Mouse (Mus musculus) testis, adult 2 months (tissue): ENCODE data around the gene Gabrg3. TPM values are rescaled to one million over a fixed set of nuclear protein-coding genes. Genes with fewer than 3 reads are reported as not detected.

Experiments used
- H3K27ac ChIP-seq: fragments of 200-500 bp; 2 replicates; pipeline ENCODE4 v1.5.1; 2012; ENCODE audit warnings: low read depth, low read length; ENCODE audit not compliant: control insufficient read depth, insufficient read depth
- H3K27me3 ChIP-seq: fragments of 200-500 bp; 2 replicates; pipeline ENCODE4 v1.6.1; 2012; ENCODE audit warnings: mild to moderate bottlenecking, low read length, moderate library complexity; ENCODE audit not compliant: control insufficient read depth, insufficient read depth
- H3K36me3 ChIP-seq: fragments of 200-500 bp; 2 replicates; pipeline ENCODE4 v1.6.1; 2012; ENCODE audit warnings: mild to moderate bottlenecking, low read length; ENCODE audit not compliant: control insufficient read depth, insufficient read depth
- H3K4me1 ChIP-seq: fragments of 200-500 bp; 2 replicates; pipeline ENCODE4 v1.6.1; 2012; ENCODE audit warnings: low read length; ENCODE audit not compliant: control insufficient read depth, insufficient read depth
- H3K4me3 ChIP-seq: fragments of 200-500 bp; 2 replicates; pipeline ENCODE4 v1.5.1; 2012; ENCODE audit warnings: low read depth, mild to moderate bottlenecking, low read length, moderate library complexity, mixed read lengths; ENCODE audit not compliant: control insufficient read depth
- CTCF ChIP-seq: fragments of 200-500 bp; IDR thresholded peaks from 2 replicates; pipeline ENCODE4 v1.5.1; 2012; ENCODE audit warnings: low read depth, mild to moderate bottlenecking, inconsistent platforms, low read length, moderate library complexity; ENCODE audit not compliant: control insufficient read depth, insufficient read depth, insufficient replicate concordance
- POLR2A ChIP-seq: fragments of 200-500 bp; IDR thresholded peaks from 2 replicates; pipeline ENCODE4 v1.6.1; 2012; ENCODE audit warnings: low read depth, mild to moderate bottlenecking, inconsistent platforms, low read length, moderate library complexity; ENCODE audit not compliant: control insufficient read depth
- polyA plus RNA-seq: library from polyadenylated mRNA; depleted of rRNA; stranded (reverse); fragments of >200 nt; gene quantifications from 2 replicates; pipeline ENCODE4 v1.2.3, GENCODE M21; 2012

Gene Gabrg3
- polyA plus RNA-seq, 1 experiment = 0.72 TPM

DNA sequence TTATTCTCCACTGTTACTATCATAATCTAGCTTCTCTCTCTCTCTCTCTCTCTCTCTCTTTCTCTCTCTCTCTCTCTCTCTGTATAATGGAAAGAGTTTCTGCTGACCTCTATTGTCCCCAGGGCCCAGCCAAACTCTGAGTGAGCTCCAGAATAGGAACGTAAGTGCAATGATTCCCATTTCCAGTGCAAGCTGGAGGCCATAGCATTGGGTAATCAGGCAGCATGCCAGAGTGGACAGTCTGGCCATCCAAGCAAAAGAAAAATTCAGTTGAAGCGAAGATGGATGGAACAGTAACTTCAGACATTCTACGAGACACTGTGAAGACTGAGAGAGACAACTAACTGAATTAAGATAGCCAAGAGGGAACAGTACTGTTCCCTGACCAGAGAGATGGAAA is 228.8 kb downstream of the Gabrg3 start:
- no peaks in the 10 kb centered on the region for H3K4me1 ChIP-seq
- no peaks in the 10 kb centered on the region for H3K36me3 ChIP-seq
- no peak overlapping the region for H3K4me3 ChIP-seq
- TF ChIP-seq CTCF (no peak), POLR2A (no peak)
- no peak overlapping the region for H3K27ac ChIP-seq
- H3K27me3 ChIP-seq = no peaks in the 10 kb centered on the region

DNA sequence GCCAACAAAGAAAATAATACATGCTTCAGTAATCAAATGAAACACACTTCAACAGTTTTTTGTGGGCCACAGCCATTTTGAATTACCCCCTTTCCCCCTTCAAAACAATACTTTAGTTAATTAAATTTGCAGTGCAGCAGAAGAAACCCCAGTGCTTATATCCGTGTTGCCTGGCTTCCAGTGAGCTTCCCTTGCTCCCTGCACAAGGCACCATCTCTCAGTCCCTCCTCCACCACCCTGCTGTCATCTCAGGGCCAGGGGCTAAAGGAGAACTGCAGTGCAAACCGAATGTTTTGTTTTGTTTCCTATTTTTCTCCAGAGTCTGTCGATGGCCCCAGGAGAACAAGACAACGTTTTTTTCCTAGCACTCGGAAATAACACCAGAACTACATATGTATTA is 233.2 kb downstream of the Gabrg3 start:
- no peak for TF ChIP-seq POLR2A
- no peak for TF ChIP-seq CTCF
- H3K4me1 ChIP-seq = no peaks in the 10 kb centered on the region
- no peaks in the 10 kb centered on the region for H3K36me3 ChIP-seq
- H3K4me3 ChIP-seq = no peak overlapping the region
- no peaks in the 10 kb centered on the region for H3K27me3 ChIP-seq
- H3K27ac ChIP-seq = no peak overlapping the region

DNA sequence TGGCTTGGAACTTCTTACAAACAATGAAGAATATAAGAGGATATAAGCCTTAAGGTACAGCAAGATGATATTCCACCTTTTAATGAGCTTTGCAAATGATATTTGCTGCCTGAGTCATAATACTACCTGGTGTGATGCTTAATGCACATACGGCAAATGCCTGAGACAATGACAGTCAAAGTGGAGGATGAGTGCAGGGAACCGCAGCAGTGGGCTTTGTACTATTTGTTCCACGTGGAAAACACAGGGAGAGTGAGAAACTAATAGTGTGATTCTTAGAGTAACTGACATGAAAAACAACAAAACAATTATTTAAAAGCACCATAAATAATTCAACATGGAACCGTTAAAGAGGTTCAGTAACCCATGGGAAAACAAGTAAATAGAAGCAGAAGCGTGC is 236.2 kb downstream of the Gabrg3 start:
- Histone ChIP-seq H3K36me3 (no peaks in the 10 kb centered on the region), H3K4me1 (no peaks in the 10 kb centered on the region), H3K4me3 (no peak overlapping the region), H3K27me3 (no peaks in the 10 kb centered on the region), H3K27ac (no peak overlapping the region)
- TF ChIP-seq POLR2A (no peak), CTCF (no peak)

DNA sequence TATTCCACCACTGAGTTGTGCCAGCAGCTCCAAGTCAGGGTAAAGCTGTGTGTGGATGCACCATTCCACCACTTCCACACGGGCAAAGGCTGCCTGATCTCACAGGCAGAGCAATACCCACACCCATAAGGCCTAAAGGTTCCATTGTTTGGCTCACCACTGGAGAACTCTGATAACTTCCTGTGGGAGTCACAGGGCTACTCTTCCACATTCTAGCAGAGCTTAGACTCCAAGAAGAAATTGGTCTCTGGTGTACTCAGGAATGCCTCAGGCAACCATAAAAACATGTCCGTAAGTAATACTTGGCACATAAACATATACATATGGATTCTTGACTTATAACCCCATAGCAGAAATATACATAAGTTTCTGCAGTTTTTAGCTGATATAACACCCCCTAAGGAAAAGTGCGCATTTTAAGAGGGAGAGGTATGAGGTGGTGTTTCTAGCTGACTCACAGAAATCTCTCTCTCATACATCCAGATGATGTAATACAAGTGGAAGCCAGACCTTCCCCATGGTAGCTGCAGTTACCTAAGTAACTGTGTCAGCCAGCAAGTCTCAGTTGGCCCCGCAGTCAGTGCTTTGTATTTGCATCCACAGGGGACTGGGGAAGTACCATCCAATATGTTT is 248.8 kb downstream of the Gabrg3 start:
- H3K4me3 ChIP-seq = no peak overlapping the region

DNA sequence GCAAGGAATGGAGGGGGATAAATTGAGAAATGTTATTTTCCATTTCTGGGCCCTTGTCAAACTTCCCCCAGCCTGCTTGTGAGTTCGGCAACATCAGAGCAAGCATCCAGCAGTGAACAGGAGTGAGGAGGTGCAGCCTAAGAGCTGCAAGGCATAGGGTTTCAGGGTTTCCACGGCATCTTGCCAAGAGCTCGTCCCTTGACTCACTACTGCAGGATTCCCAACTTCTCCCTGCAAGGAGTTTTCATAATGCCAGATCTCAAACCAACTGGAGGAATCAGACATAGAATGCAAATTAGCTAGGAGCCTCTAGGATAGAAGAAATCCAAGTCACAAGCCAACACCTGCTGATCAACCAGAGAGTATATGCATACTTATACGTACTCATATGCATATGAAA is 254.0 kb downstream of the Gabrg3 start:
- TF ChIP-seq CTCF (no peak), POLR2A (no peak)

More for the DNA sequence above, 248.8 kb downstream of the Gabrg3 start:
- Histone ChIP-seq H3K27ac (no peak overlapping the region), H3K36me3 (no peaks in the 10 kb centered on the region), H3K27me3 (no peaks in the 10 kb centered on the region), H3K4me1 (no peaks in the 10 kb centered on the region)
- TF ChIP-seq CTCF = no peak
- TF ChIP-seq POLR2A = no peak

DNA sequence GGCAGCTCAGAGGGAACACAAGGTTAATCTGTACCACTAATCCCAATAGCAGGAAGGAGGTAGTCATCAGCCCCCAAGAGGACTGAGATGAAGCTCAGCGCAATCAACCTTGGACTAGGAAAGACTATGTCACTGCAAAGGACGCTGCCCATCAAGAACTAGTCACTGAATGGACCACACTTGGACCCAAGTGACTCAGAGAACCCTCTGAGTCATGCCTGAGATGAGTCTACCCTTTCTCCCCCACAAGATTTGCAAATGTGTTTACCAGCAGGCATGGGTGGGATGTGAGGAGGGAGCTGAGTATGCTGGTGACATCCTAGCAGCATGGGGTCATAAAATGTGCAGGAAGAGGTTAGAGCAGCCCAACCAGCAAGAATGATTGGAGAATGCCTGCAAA is 254.5 kb downstream of the Gabrg3 start:
- no peaks in the 10 kb centered on the region for H3K4me1 ChIP-seq
- no peak overlapping the region for H3K4me3 ChIP-seq
- TF ChIP-seq CTCF (no peak), POLR2A (no peak)
- H3K27me3 ChIP-seq = no peaks in the 10 kb centered on the region
- H3K36me3 ChIP-seq = no peaks in the 10 kb centered on the region
- no peak overlapping the region for H3K27ac ChIP-seq

More for the DNA sequence above, 254.0 kb downstream of the Gabrg3 start:
- Histone ChIP-seq H3K36me3 (no peaks in the 10 kb centered on the region), H3K27ac (no peak overlapping the region), H3K4me3 (no peak overlapping the region), H3K27me3 (no peaks in the 10 kb centered on the region), H3K4me1 (no peaks in the 10 kb centered on the region)

DNA sequence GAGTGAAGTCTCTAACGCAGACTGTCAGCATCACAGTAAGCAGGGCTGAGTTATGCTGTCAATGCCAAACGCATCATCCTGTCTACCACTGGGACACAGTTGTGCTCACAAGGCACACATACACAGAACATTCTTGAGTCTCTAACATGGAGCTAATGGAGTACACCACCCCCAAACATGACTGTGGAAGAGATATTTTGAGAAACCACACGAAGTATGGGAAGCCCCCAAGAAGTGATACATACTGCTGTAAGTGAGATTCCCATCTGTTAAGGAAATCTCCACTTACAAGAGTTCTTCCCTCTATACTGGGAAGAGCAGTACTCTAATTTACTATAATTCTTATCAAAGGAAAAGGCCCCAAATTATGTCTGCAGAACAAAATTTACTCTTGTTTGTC is 286.9 kb downstream of the Gabrg3 start:
- no peak overlapping the region for H3K4me3 ChIP-seq
- H3K27ac ChIP-seq = no peak overlapping the region
- H3K27me3 ChIP-seq = no peaks in the 10 kb centered on the region
- no peaks in the 10 kb centered on the region for H3K36me3 ChIP-seq
- no peaks in the 10 kb centered on the region for H3K4me1 ChIP-seq
- TF ChIP-seq POLR2A = no peak
- TF ChIP-seq CTCF = no peak
